Mouse (Mus musculus) ES-E14 (cell line): ENCODE measurements around the gene Pnma1. TPM values are rescaled to one million over a fixed set of nuclear protein-coding genes. Genes with fewer than 3 reads are reported as not detected.

Source experiments
- DNase-seq: peaks from one replicate; pipeline ENCODE4 v3.0.0-alpha.2; 2013; ENCODE audit warnings: low read depth, low spot score
- H3K27ac ChIP-seq: 2 replicates; pipeline ENCODE4 v1.5.1; 2012; ENCODE audit warnings: low read depth, mild to moderate bottlenecking, low read length, moderate library complexity, mixed read lengths; ENCODE audit not compliant: poor library complexity, insufficient read depth, severe bottlenecking
- H3K36me3 ChIP-seq: 2 replicates; pipeline ENCODE4 v1.6.1; 2012; ENCODE audit warnings: mild to moderate bottlenecking, low read length, moderate library complexity, mixed read lengths; ENCODE audit not compliant: control insufficient read depth, poor library complexity, insufficient read depth, severe bottlenecking
- H3K4me1 ChIP-seq, 2 experiments: fragments of 150-350 bp in 1 of 2; sonication (generic) in 1 of 2; 2 replicates each; pipeline ENCODE4 v1.6.1; 2012; ENCODE audit warnings: low read length in 2 of 2, mild to moderate bottlenecking in 1 of 2, mixed read lengths in 1 of 2; ENCODE audit not compliant: control insufficient read depth in 2 of 2, insufficient read depth in 2 of 2, poor library complexity in 1 of 2
- H3K4me3 ChIP-seq, 2 experiments: fragments of 150-350 bp in 1 of 2; sonication (generic) in 1 of 2; 2 replicates each; pipeline ENCODE4 v1.5.1; 2012; ENCODE audit warnings: low read length in 2 of 2, low read depth in 1 of 2, mild to moderate bottlenecking in 1 of 2, mixed read lengths in 1 of 2; ENCODE audit not compliant: insufficient read depth in 1 of 2, poor library complexity in 1 of 2, severe bottlenecking in 1 of 2
- H3K9ac ChIP-seq: 2 replicates; pipeline ENCODE4 v1.6.1; 2012; ENCODE audit warnings: low read depth, mild to moderate bottlenecking, low read length, mixed read lengths; ENCODE audit not compliant: poor library complexity, insufficient read depth, severe bottlenecking
- H3K9me3 ChIP-seq: fragments of 150-350 bp; sonication (generic); 2 replicates; pipeline ENCODE4 v1.6.1; 2012; ENCODE audit warnings: low read depth, mild to moderate bottlenecking, low read length; ENCODE audit not compliant: control insufficient read depth, insufficient read depth
- CHD2 ChIP-seq: IDR thresholded peaks from 2 replicates; pipeline ENCODE4 v1.6.1; 2014; ENCODE audit warnings: mild to moderate bottlenecking, low read depth, low read length, inconsistent platforms
- HCFC1 ChIP-seq: IDR thresholded peaks from 2 replicates; pipeline ENCODE4 v1.6.1; 2012; ENCODE audit warnings: low read length, inconsistent platforms, borderline replicate concordance; ENCODE audit not compliant: insufficient read depth
- MAFK ChIP-seq: IDR thresholded peaks from 2 replicates; pipeline ENCODE4 v1.6.1; 2014; ENCODE audit warnings: mild to moderate bottlenecking, low read depth, low read length, inconsistent platforms; ENCODE audit not compliant: insufficient read depth
- ZC3H11A ChIP-seq: IDR thresholded peaks from 2 replicates; pipeline ENCODE4 v1.6.1; 2012; ENCODE audit warnings: low read depth, mild to moderate bottlenecking, inconsistent platforms, low read length, borderline replicate concordance
- ZNF384 ChIP-seq: IDR thresholded peaks from 2 replicates; pipeline ENCODE4 v1.6.1; 2012; ENCODE audit warnings: low read depth, low read length, inconsistent platforms
- in situ Hi-C, 2 experiments: fragments of 600-800 bp; cut with MboI; formaldehyde crosslinking; loops; one replicate each; pipeline ENCODE4 v1.15.1; 2025; ENCODE audit warnings: low sequenced_read_pairs in 2 of 2, inconsistent platforms in 1 of 2; ENCODE audit not compliant: unreplicated experiment in 2 of 2
- total RNA-seq: library from RNA; depleted of rRNA; stranded (reverse); fragments of 300-350 nt; gene quantifications from 2 replicates; pipeline ENCODE4 v1.2.3, GENCODE M21; 2012

Pnma1 gene
- total RNA-seq, 1 experiment = 0.80 TPM

DNA sequence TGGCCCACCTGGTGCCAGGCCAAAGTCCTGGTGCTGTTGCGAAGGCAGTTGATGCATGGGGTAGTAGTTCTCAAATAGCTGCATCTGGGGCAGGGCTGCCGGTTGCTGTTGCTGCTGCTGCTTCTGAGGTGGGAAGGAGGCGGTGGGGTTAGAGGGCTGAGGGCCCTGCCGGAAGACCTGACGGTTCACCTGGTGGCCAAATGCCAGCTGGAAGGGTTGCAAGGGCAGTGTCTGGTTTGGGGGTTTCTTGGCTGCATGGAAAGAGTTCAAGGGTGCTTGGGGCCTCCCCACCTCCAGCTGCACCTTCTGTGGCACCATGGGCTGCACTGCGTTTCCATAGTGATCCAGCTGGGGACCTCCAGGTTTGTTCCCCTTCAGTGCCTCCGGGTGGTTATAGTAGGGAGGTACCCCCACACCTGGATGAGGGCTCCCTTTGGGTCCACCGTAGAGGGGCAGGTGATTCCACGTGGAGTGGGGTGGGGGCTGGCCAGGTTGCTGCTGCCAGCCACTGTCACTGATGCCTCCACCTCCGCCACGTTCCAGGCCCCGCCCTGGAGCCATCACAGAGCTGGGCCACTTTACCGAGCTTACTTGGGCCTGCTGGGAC lies 25.1 kb upstream of the Pnma1 start:
- H3K4me1 ChIP-seq = peaks cover 18 to 40% of the 10 kb centered on the region in 2 experiments
- peak overlapping the region; percentile 11 to 12; a peak in 2 of 4 replicates for H3K4me3 ChIP-seq
- H3K36me3 ChIP-seq = peaks cover 25% of the 10 kb centered on the region; the same call in 1 of the 2 replicates
- no peaks in the 10 kb centered on the region for H3K9me3 ChIP-seq
- no peak for TF ChIP-seq ZC3H11A
- no peak for TF ChIP-seq MAFK
- TF ChIP-seq CHD2 = no peak
- in situ Hi-C loops = no loop called here
- H3K9ac ChIP-seq = no peak overlapping the region
- H3K27ac ChIP-seq = no peak overlapping the region
- DNase-seq = no peak

DNA sequence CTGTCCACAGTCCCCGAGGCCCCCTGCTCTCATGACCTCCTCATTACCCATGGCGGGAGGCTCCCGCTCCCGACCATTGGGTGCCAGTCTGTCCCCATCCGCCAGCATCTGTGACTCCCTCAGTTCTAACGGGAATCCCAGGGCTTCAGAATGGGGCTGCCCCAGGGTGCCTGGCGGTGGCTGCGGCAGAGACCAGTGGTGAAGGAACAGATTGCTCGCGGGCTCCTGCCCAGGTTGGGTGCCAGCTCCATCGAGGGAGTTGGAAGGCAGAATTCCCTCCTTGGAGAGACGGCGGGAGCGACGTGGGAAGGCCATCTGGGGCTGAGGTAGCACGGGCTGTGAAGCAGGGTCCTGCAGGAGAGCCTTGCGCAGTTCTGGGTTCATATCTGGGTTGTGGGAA lies 24.6 kb upstream of the Pnma1 start:
- no peak overlapping the region for H3K9ac ChIP-seq
- in situ Hi-C loops = no loop called here
- no peak overlapping the region for H3K27ac ChIP-seq
- H3K4me3 ChIP-seq = peak overlapping the region; percentile 11 to 12; a peak in 2 of 4 replicates
- H3K9me3 ChIP-seq = no peaks in the 10 kb centered on the region
- DNase-seq = no peak
- H3K36me3 ChIP-seq = peaks cover 25% of the 10 kb centered on the region; the same call in 1 of the 2 replicates
- H3K4me1 ChIP-seq = peaks cover 16 to 37% of the 10 kb centered on the region in 2 experiments
- TF ChIP-seq ZNF384 (no peak), ZC3H11A (no peak), HCFC1 (no peak), CHD2 (no peak), MAFK (no peak)

DNA sequence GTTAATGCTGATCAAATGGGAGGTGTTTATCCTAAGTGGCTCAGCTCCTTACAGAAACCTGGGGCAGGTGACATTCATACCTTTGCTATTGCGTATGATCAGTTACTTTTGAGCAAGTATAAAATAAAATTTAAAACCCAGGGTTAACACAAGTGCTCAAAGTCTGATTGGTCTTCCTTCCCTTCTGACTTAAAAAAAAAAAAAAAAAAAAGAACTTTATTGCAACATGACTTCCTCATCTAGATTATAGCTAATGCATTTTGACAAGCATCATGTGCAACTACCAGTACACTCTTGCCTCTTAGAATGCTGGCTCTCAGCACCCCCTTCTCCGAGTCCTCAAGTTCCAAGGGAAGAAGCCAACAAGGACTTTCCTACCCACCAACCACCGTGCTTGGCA lies 23.9 kb upstream of the Pnma1 start:
- DNase-seq = no peak
- peaks cover 11 to 35% of the 10 kb centered on the region in 2 experiments for H3K4me1 ChIP-seq
- H3K27ac ChIP-seq = no peak overlapping the region
- peaks cover 25% of the 10 kb centered on the region; the same call in 1 of the 2 replicates for H3K36me3 ChIP-seq
- no peak overlapping the region for H3K4me3 ChIP-seq
- TF ChIP-seq ZNF384 (no peak), MAFK (no peak), ZC3H11A (no peak), HCFC1 (no peak), CHD2 (no peak)
- H3K9ac ChIP-seq = no peak overlapping the region
- H3K9me3 ChIP-seq = no peaks in the 10 kb centered on the region
- in situ Hi-C loops = no loop called here

DNA sequence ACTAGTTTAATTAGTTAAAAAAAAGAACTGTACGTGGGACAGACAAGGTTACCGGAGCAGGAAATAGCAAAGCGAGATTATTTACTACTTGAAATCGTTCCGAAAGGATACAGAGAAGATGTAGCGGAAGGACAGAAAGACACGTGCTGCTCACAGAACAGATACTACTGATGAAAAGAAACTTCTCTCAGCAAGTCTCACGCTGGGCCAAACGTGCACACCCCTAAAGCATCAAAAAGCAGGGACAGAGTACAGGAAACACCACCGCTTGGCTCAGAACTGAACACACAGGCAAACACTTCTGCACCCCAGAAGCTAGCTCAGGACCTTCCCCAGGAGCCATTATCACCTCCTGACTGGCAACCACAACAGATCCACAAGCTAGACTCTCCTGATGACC lies 22.3 kb upstream of the Pnma1 start:
- TF ChIP-seq CHD2 = no peak
- Histone ChIP-seq H3K27ac (no peak overlapping the region), H3K4me1 (peaks cover 8 to 28% of the 10 kb centered on the region in 2 experiments), H3K36me3 (peaks cover 25% of the 10 kb centered on the region; the same call in 1 of the 2 replicates), H3K9me3 (no peaks in the 10 kb centered on the region), H3K9ac (no peak overlapping the region), H3K4me3 (no peak overlapping the region)
- no peak for DNase-seq
- in situ Hi-C loops = no loop called here

GRCm38 (mm10) chr12:84165631-84166373 lies 17.5 kb upstream of the Pnma1 start:
- Histone ChIP-seq H3K36me3 (peaks cover 8% of the 10 kb centered on the region; the same call in 1 of the 2 replicates), H3K9ac (no peak overlapping the region)

More at GRCm38 (mm10) chr12:84165631-84166373, 17.5 kb upstream of the Pnma1 start:
- H3K27ac ChIP-seq = no peak overlapping the region
- no peaks in the 10 kb centered on the region for H3K9me3 ChIP-seq
- TF ChIP-seq HCFC1 (no peak), ZNF384 (no peak), CHD2 (no peak), MAFK (no peak), ZC3H11A (no peak)
- no peak overlapping the region for H3K4me3 ChIP-seq
- DNase-seq = no peak
- H3K4me1 ChIP-seq = peaks cover 2 to 7% of the 10 kb centered on the region in 2 experiments; a peak in 2 of 4 replicates
- in situ Hi-C loops = loop anchor here in 1 of 2 experiments (10.0 kb wide), 1 partner anchor 89 kb away; no protein-coding TSS in a partner anchor
